Mouse (Mus musculus) midbrain, embryonic 16.5 days (tissue): ENCODE data around the gene Gm3194. TPM values are rescaled to one million over a fixed set of nuclear protein-coding genes. Genes with fewer than 3 reads are reported as not detected.
"Not testable (repeated sequence)": the region's sequence is repeated elsewhere in the genome, so short reads cannot be mapped to it uniquely, and the experiment has no call there.

Experiments used
- ATAC-seq: fragments of 200-750 bp; cut with Nextera tagmentation; 2 replicates; pipeline ENCODE4 v1.8.0; 2017; ENCODE audit warnings: moderate TSS enrichment
- H3K27ac ChIP-seq: fragments of 300-500 bp; sonication (generic); 2 replicates; pipeline ENCODE4 v1.5.1; 2014; ENCODE audit warnings: mild to moderate bottlenecking, low read length, mixed read lengths
- H3K27me3 ChIP-seq: fragments of 300-500 bp; sonication (generic); 2 replicates; pipeline ENCODE4 v1.6.1; 2014; ENCODE audit warnings: low read depth, low read length, mixed read lengths; ENCODE audit not compliant: control insufficient read depth, insufficient read depth
- H3K36me3 ChIP-seq: fragments of 300-500 bp; sonication (generic); 2 replicates; pipeline ENCODE4 v1.6.1; 2014; ENCODE audit warnings: mild to moderate bottlenecking, low read length, moderate library complexity, mixed read lengths; ENCODE audit not compliant: control insufficient read depth, insufficient read depth
- H3K4me1 ChIP-seq: fragments of 300-500 bp; sonication (generic); 2 replicates; pipeline ENCODE4 v1.6.1; 2014; ENCODE audit warnings: mild to moderate bottlenecking, low read length, mixed read lengths; ENCODE audit not compliant: control insufficient read depth, insufficient read depth
- H3K4me2 ChIP-seq: fragments of 300-500 bp; sonication (generic); 2 replicates; pipeline ENCODE4 v1.6.1; 2014; ENCODE audit warnings: mild to moderate bottlenecking, low read length, mixed read lengths
- H3K4me3 ChIP-seq: fragments of 300-500 bp; sonication (generic); 2 replicates; pipeline ENCODE4 v1.5.1; 2014; ENCODE audit warnings: low read depth, mild to moderate bottlenecking, low read length, moderate library complexity, mixed read lengths
- H3K9ac ChIP-seq: fragments of 300-500 bp; sonication (generic); 2 replicates; pipeline ENCODE4 v1.6.1; 2014; ENCODE audit warnings: low read depth, low read length, mixed read lengths
- H3K9me3 ChIP-seq: fragments of 300-500 bp; sonication (generic); replicated peaks from 2 replicates; pipeline ENCODE4 v1.6.1; 2014; ENCODE audit warnings: mild to moderate bottlenecking, low read length, mixed read lengths; ENCODE audit not compliant: control insufficient read depth, poor library complexity, severe bottlenecking
- WGBS: fragments of 180-500 bp; shearing (Covaris S2); extraction: QIAGEN DNeasy Blood & Tissue Kit; methylation state at CpG from one replicate; pipeline ENCODE4 v1.1.7; 2014; 5-methylcytosine and 5-hydroxymethylcytosine counted together
- polyA plus RNA-seq: library from polyadenylated mRNA; unstranded; fragments of >200 nt; fragmentation: Nextera tagmentation; extraction: Ambion mirVana; gene quantifications from 2 replicates; pipeline ENCODE4 v1.2.1, GENCODE M21; 2015

Gm3194 gene
- 3.6 and 4.2 TPM in 2 replicates for polyA plus RNA-seq

GRCm38 (mm10) chr14:5455367-5455766, at the start of gene Gm3194:
TSS of gene Gm3194 (minus strand) at chr14:5455467.
- H3K9me3 ChIP-seq, H3K27me3 ChIP-seq, H3K4me2 ChIP-seq, H3K27ac ChIP-seq, ATAC-seq, H3K4me3 ChIP-seq, H3K4me1 ChIP-seq, H3K36me3 ChIP-seq, H3K9ac ChIP-seq: not testable (repeated sequence)
- WGBS, result no CpG with 5 or more reads among the region's 3 CpGs

- not testable (repeated sequence) for H3K4me2 ChIP-seq, H3K4me1 ChIP-seq, H3K9ac ChIP-seq, H3K27me3 ChIP-seq, H3K4me3 ChIP-seq, ATAC-seq, H3K36me3 ChIP-seq, H3K9me3 ChIP-seq, H3K27ac ChIP-seq
- WGBS, result no CpG with 5 or more reads among the region's 35 CpGs
Observed at GRCm38 (mm10) chr14:5501374-5501773, 46.1 kb upstream of the Gm3194 start, which contains the start of gene Gm3488. TSS of gene Gm3488 (plus strand) at chr14:5501674.

GRCm38 (mm10) chr14:5483907-5484306, 28.6 kb upstream of the Gm3194 start, which contains the start of gene Gm3187:
TSS of gene Gm3187 (plus strand) at chr14:5484207.
- H3K36me3 ChIP-seq, H3K27me3 ChIP-seq, H3K4me3 ChIP-seq, H3K4me1 ChIP-seq, H3K27ac ChIP-seq, H3K9ac ChIP-seq, ATAC-seq, H3K9me3 ChIP-seq, H3K4me2 ChIP-seq: not testable (repeated sequence)
- WGBS, result 86% methylated on average over 4 of the region's 5 CpGs

GRCm38 (mm10) chr14:5477730-5478129, 22.5 kb upstream of the Gm3194 start, which contains the start of gene Gm8246:
TSS of gene Gm8246 (minus strand) at chr14:5477830.
- not testable (repeated sequence) for H3K9me3 ChIP-seq, H3K4me2 ChIP-seq, H3K36me3 ChIP-seq, H3K4me3 ChIP-seq, H3K9ac ChIP-seq, H3K4me1 ChIP-seq, ATAC-seq, H3K27ac ChIP-seq, H3K27me3 ChIP-seq
- no CpG with 5 or more reads among the region's 3 CpGs for WGBS

- WGBS, result no CpG with 5 or more reads among the region's 19 CpGs
- not testable (repeated sequence) for H3K4me1 ChIP-seq, H3K9me3 ChIP-seq, H3K4me2 ChIP-seq, H3K27ac ChIP-seq, H3K4me3 ChIP-seq, H3K36me3 ChIP-seq, H3K27me3 ChIP-seq, H3K9ac ChIP-seq
- ATAC-seq, result peak; percentile 86
Observed at GRCm38 (mm10) chr14:5460469-5460868, 5.2 kb upstream of the Gm3194 start.

GRCm38 (mm10) chr14:5388949-5389348, 66.3 kb downstream of the Gm3194 start, which contains the start of gene Gm3500:
TSS of gene Gm3500 (minus strand) at chr14:5389049.
- not testable (repeated sequence) for H3K4me2 ChIP-seq, H3K36me3 ChIP-seq, H3K4me3 ChIP-seq, H3K9me3 ChIP-seq, H3K4me1 ChIP-seq, H3K27ac ChIP-seq, H3K9ac ChIP-seq, H3K27me3 ChIP-seq, ATAC-seq
- no CpG with 5 or more reads among the region's 37 CpGs for whole genome bisulfite sequencing

Other genes starting within 250 kb of the Gm3194 start
- gene Gm3526, start 194.9 kb downstream of the Gm3194 start, polyA plus RNA-seq, result 0.35 TPM in 1 of 2 replicates, not detected in the other
- not detected in 2 replicates for gene Gm3542, start 120.5 kb downstream of the Gm3194 start, polyA plus RNA-seq
- gene Gm3500, start 66.4 kb downstream of the Gm3194 start, polyA plus RNA-seq, result 1.7 and 3.5 TPM in 2 replicates
- gene Gm8246, start 22.4 kb upstream of the Gm3194 start, polyA plus RNA-seq, result not detected in 2 replicates
- 0.19 TPM in 1 of 2 replicates, not detected in the other for gene Gm3187, start 28.7 kb upstream of the Gm3194 start, polyA plus RNA-seq
- gene Gm3488, start 46.2 kb upstream of the Gm3194 start, polyA plus RNA-seq, result 16.3 and 20.0 TPM in 2 replicates
- not detected in 2 replicates for gene Gm3532, start 83.0 kb upstream of the Gm3194 start, polyA plus RNA-seq
- gene Gm8265, start 177.6 kb upstream of the Gm3194 start, polyA plus RNA-seq, result not detected in 2 replicates
- not detected in 2 replicates for gene Gm9603, start 232.0 kb upstream of the Gm3194 start, polyA plus RNA-seq